Mouse (Mus musculus): Measurements from ENCODE around the gene Pacs2.

- TF ChIP-seq CTCF (IDR thresholded peaks at IDR 0.05 in 2 of 3, conservative IDR thresholded peaks at IDR 0.05 in 1 of 3; ENCODE audit: control insufficient read depth in 1 of 3, insufficient read depth in 1 of 3, low read depth in 2 of 3, low read length in 3 of 3, poor library complexity in 1 of 3, severe bottlenecking in 1 of 3) = no peak
- TF ChIP-seq TAL1 (IDR thresholded peaks at IDR 0.05; ENCODE audit: low read length) = no peak
- no peak for TF ChIP-seq POLR2A (IDR thresholded peaks at IDR 0.05; ENCODE audit: control insufficient read depth in 1 of 2, insufficient read depth in 1 of 2, low read depth in 1 of 2, low read length in 2 of 2, poor library complexity in 1 of 2)
- TF ChIP-seq POLR2AphosphoS5 (IDR thresholded peaks at IDR 0.05; ENCODE audit: borderline replicate concordance, low read depth, low read length) = no peak
- TF ChIP-seq USF1 (IDR thresholded peaks at IDR 0.05; ENCODE audit: low read depth, low read length) = no peak
- no peak for TF ChIP-seq CHD2 (IDR thresholded peaks at IDR 0.05; ENCODE audit: low read length)
- TF ChIP-seq MAFK (IDR thresholded peaks at IDR 0.05; ENCODE audit: borderline replicate concordance, low read depth, low read length) = no peak
Observed at GRCm38 (mm10) chr12:113028067-113028466, 13.8 kb downstream of the Pacs2 start.

Data from MEL (cell line).